Mouse (Mus musculus) layer of hippocampus, adult 2 months (tissue): ENCODE measurements around the gene Apln. TPM values are rescaled to one million over a fixed set of nuclear protein-coding genes. Genes with fewer than 3 reads are reported as not detected.

Experiments
- DNase-seq, 2 experiments: peaks; one replicate each; pipeline ENCODE4 v3.0.0; 2022; ENCODE audit warnings: low spot score in 2 of 2
- H3K27ac ChIP-seq: fragments of 200-600 bp; 2 replicates; pipeline ENCODE4 v1.8.1; 2022
- H3K4me3 ChIP-seq: fragments of 200-600 bp; 2 replicates; pipeline ENCODE4 v1.8.1; 2022; ENCODE audit warnings: mild to moderate bottlenecking
- CTCF ChIP-seq: fragments of 200-600 bp; conservative IDR thresholded peaks from 2 replicates; pipeline ENCODE4 v1.8.1; 2022; ENCODE audit warnings: antibody characterized with exemption, mild to moderate bottlenecking, moderate library complexity
- total RNA-seq, 2 experiments: library from RNA; stranded (reverse); gene quantifications; 2 replicates each; pipeline ENCODE4 v1.2.3; 2021

Gene Apln
- total RNA-seq, 2 experiments from 2014 or later, result 12.2 to 15.4 TPM

DNA sequence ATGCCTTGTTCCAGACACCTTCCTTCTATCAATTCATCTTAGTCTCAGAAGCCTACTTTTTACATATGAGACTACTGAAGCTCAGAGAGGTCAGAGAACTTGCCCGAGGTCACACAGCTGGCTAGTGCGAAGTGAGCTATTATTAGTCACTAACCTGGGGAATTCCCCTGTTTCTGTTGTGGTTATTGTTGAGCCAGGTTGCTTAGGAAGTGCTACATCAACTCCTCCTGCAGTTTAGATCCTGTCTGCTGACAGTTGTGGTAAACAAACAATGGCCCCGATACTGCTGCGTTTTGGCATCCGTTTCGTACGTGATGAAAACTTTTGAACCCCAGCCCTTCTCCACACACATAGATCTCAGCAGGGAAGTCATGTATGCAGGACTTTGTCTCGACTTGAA, 36.2 kb downstream of the Apln start:
- no peak overlapping the region for H3K4me3 ChIP-seq
- DNase-seq, result no peak
- TF ChIP-seq CTCF, result no peak
- no peak overlapping the region for H3K27ac ChIP-seq

DNA sequence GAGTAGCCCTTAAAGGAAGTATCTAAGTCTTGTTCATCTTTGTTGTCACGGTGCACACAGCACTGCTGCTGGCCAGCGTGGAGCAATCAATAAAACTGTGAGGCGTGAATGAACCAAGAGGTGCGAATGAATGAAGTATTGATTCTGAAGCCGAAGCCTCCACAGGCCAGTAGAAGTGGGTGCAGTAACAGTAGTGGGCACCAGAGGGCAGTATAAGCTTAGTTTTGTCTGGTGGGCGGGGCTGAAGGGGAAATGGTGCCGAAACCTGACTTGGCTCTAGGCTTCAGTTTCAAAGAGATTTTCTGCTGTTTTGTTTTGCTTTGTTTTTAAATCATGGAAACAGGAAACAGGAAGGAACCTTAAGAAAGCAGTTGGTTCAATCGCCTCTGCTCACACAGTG, 42.0 kb downstream of the Apln start:
- peak; percentile 90 for TF ChIP-seq CTCF
- no peak overlapping the region for H3K27ac ChIP-seq
- peak; percentile 46 to 83 for DNase-seq
- no peak overlapping the region for H3K4me3 ChIP-seq

GRCm38 (mm10) chrX:47988024-47988423, 46.6 kb downstream of the Apln start:
- Histone ChIP-seq H3K4me3 (no peak overlapping the region), H3K27ac (no peak overlapping the region)
- DNase-seq, result no peak
- no peak for TF ChIP-seq CTCF

- peak in 1 of 2 experiments; percentile 66 for DNase-seq
- peak; percentile 76 for TF ChIP-seq CTCF
- no peak overlapping the region for H3K27ac ChIP-seq
- H3K4me3 ChIP-seq, result peak overlapping the region; percentile 39; the same call in 1 of the 2 replicates
Observed at GRCm38 (mm10) chrX:47985000-47985619, 49.5 kb downstream of the Apln start.

DNA sequence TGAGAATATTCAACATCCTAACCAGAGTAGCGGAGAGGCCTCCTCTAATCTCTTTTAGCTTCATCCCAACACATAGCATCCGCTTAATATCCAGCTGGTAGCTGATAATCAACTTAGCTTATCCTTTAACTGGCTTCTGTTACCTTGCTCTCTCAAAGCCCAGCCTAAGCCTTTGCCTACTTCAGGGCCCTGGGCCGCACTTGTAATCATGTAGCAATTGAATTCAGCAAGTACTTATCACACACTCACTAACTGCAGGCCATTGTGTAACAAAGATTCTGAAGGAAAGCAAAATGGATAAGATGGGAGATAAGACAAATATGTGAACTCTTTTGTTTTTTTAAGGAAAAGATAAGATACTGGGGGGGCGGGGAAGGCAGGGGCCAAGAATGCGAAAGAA, 57.6 kb downstream of the Apln start:
- H3K27ac ChIP-seq, result no peak overlapping the region
- DNase-seq, result no peak
- H3K4me3 ChIP-seq, result no peak overlapping the region
- no peak for TF ChIP-seq CTCF

- no peak overlapping the region for H3K4me3 ChIP-seq
- H3K27ac ChIP-seq, result no peak overlapping the region
- DNase-seq, result no peak
- TF ChIP-seq CTCF, result no peak
Observed at GRCm38 (mm10) chrX:47976551-47976950, 58.1 kb downstream of the Apln start.

Other genes starting within 250 kb of the Apln start
- 10 to 100 TPM; 35.9 to 39.7 TPM for gene Smarca1, start 141.9 kb downstream of the Apln start, total RNA-seq
- 10 to 100 TPM; 53.5 to 65.1 TPM for gene Ocrl, start 122.5 kb downstream of the Apln start, total RNA-seq
- gene Xpnpep2, start 73.9 kb upstream of the Apln start, total RNA-seq, result under 1 TPM; 0.29 to 0.49 TPM
- 1 to 10 TPM; 1.5 to 1.8 TPM for gene Sash3, start 111.6 kb upstream of the Apln start, total RNA-seq
- gene Zdhhc9, start 174.0 kb upstream of the Apln start, total RNA-seq, result 10 to 100 TPM; 41.3 to 41.6 TPM
- gene Utp14a, start 222.0 kb upstream of the Apln start, total RNA-seq, result 10 to 100 TPM; 16.6 to 20.1 TPM